Mouse (Mus musculus): Measurements from ENCODE around the gene Dxo. TPM values are rescaled to one million over a fixed set of nuclear protein-coding genes. Genes with fewer than 3 reads are reported as not detected.
A peak's percentile ranks its signal among the peaks of the same experiment; 100 is the strongest.
"Not testable (repeated sequence)": the region's sequence is repeated elsewhere in the genome, so short reads cannot be mapped to it uniquely, and the experiment has no call there.

The Dxo gene
- total RNA-seq (2014; fragmentation: Nextera tagmentation) (60.8 and 63.4 TPM in 2 replicates), total RNA-seq (2017) (24.4 and 28.1 TPM in 2 replicates)

GRCm38 (mm10) chr17:34836856-34837221 lies at the start of gene Dxo, which contains the start of gene Stk19:
Gene Dxo, plus strand, starts transcription at chr17:34837019.
Gene Stk19, minus strand, starts transcription at chr17:34836945.
- peak; percentile 96 for ATAC-seq (replicated peaks; ENCODE audit: low FRiP score, low TSS enrichment, poor library complexity, severe bottlenecking)

- ATAC-seq (replicated peaks; ENCODE audit: low FRiP score, low TSS enrichment, poor library complexity, severe bottlenecking), result no peak
Measured at GRCm38 (mm10) chr17:34795016-34795415, 41.8 kb upstream of the Dxo start.

DNA sequence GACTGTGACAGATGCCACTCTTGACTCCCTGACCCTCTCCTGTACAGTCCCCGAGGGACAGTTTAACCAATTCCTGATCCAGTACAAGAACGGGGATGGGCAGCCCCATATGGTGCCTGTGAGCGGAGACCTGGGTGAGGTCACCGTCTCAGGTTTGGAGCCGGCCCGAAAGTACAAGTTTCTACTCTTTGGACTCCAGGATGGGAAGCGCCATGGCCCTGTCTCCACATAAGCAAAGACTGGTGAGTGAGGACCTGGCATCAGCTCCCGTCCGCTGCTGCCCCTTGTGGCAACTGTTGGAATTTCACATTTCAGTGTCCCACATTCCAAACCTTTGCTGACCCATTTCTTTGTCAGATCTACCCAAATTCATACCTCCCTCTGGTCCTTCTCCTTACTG lies 41.2 kb upstream of the Dxo start:
- no peak for ATAC-seq (replicated peaks; ENCODE audit: low FRiP score, low TSS enrichment, poor library complexity, severe bottlenecking)

GRCm38 (mm10) chr17:34796311-34797140 lies 40.3 kb upstream of the Dxo start:
- ATAC-seq (replicated peaks; ENCODE audit: low FRiP score, low TSS enrichment, poor library complexity, severe bottlenecking), result no peak

DNA sequence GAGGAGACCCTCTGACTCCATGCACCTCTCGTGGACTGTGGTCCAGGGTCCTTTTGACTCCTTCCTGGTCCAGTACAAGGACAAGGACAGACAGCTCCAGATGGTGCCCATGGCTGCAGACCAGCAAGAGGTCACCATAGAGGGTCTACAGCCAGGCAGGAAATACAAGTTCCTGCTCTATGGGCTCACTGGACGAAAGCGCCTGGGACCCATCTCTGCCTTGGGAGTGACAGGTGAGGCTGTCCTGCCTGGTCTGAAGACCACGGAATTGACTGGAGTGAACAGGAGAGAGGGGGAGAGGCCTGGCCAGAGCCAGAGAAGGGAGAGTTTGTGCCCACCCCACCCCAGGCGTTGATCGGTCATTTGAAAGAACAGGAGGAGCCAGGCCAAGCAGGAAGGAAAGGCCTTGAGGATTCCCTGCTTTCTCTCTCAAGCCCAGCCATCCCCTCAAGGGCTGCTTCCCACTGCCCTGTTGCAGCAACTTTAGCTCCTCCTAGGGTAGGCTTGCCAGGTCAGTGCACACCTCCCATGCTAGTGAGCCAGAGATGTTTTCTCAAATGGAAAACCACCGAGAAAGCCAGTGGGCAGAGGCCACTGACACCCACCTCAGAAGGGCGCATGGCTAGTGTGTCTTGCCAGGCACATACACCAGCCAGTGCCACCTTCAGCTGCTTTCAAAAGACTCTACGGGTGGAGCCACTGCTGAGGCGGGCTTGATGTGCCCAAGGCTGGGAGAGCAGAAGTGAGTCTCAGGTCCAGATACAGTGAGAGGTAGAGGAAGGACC lies 39.4 kb upstream of the Dxo start:
- ATAC-seq (replicated peaks; ENCODE audit: low FRiP score, low TSS enrichment, poor library complexity, severe bottlenecking), result not testable (repeated sequence)

DNA sequence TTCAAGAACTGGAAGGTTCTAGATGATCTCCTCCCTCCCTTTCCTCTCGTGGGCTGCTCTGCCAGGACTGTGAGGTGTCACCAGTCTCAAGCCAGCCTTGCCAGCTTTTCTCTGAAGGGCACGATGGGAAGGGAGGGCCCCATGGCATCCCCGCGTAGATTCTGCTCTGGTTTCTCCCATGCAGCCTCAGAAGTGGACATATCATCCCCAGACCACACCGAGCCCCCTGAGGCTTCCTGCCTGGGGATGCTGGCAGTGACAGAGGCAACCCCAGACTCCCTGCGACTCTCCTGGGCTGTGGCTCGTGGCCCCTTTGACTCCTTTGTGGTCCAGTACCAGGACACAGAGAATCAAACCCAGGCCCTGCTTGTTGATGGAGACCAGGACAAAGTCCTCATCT lies 38.7 kb upstream of the Dxo start:
- not testable (repeated sequence) for ATAC-seq (replicated peaks; ENCODE audit: low FRiP score, low TSS enrichment, poor library complexity, severe bottlenecking)

GRCm38 (mm10) chr17:34798866-34799530 lies 37.8 kb upstream of the Dxo start:
- no peak for ATAC-seq (replicated peaks; ENCODE audit: low FRiP score, low TSS enrichment, poor library complexity, severe bottlenecking)

DNA sequence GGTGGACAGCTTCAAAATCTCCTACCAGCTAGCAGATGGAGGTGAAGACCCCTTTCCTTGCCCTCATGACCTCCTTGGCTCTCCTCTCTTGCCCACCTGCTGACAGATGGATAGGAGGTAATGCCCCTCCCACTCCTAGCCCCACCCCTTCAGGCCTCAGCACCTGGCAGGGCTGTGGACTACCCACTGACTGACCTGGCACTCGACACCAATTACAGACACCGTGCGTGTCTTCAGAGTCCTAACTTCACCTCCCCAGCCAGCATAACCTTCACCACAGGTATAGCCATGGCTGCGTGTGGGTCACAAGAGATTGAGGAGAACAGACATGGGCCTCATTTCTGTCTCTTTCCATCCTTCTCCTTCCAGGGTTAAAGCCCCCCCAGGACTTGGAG lies 37.3 kb upstream of the Dxo start:
- ATAC-seq (replicated peaks; ENCODE audit: low FRiP score, low TSS enrichment, poor library complexity, severe bottlenecking), result no peak

GRCm38 (mm10) chr17:34800781-34801305 lies 36.0 kb upstream of the Dxo start:
- ATAC-seq (replicated peaks; ENCODE audit: low FRiP score, low TSS enrichment, poor library complexity, severe bottlenecking), result not testable (repeated sequence)

DNA sequence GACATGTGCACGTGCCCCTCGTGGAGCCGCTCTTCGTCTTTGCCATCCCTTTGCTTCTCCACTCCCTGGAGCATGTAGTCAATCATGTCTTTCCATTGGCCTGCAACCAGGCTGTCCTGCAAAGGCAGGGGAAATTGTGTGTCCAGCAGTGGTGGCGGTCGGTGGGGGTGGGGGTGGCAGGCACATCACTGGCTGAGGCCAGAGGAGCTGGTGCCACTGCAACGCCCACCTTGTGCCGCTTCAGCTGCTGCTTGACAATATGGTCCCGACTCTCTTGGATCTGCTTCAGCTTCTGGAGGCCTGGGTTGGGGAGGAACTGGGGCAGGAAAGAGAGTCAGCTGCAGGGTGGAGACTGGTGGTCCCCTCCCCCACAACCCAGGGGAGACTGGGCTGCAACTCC lies 34.1 kb upstream of the Dxo start:
- not testable (repeated sequence) for ATAC-seq (replicated peaks; ENCODE audit: low FRiP score, low TSS enrichment, poor library complexity, severe bottlenecking)

DNA sequence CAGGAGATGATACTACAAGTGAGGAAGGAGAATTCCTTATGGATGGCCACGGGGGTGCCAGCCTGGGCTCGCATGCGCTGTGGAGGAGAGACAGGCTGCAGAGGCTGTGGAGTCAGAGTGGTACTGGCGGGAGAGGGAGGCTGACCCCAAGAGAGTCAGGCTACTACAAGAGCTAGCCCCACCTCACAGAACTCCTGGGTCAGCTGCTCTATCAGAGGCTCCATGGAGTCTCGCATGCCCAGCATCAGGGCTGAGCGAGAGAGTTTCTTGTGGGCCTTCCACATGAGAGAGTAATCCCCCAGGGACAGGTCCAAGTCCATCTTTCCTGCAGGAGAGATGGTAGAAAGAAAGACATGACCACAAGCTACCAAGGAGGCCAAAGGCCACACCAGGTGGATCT lies 33.5 kb upstream of the Dxo start:
- ATAC-seq (replicated peaks; ENCODE audit: low FRiP score, low TSS enrichment, poor library complexity, severe bottlenecking), result not testable (repeated sequence)

- ATAC-seq (replicated peaks; ENCODE audit: low FRiP score, low TSS enrichment, poor library complexity, severe bottlenecking), result not testable (repeated sequence)
Measured at GRCm38 (mm10) chr17:34804301-34804700, 32.5 kb upstream of the Dxo start, which contains the start of gene Cyp21a1. Gene Cyp21a1, minus strand, starts transcription at chr17:34804561.

DNA sequence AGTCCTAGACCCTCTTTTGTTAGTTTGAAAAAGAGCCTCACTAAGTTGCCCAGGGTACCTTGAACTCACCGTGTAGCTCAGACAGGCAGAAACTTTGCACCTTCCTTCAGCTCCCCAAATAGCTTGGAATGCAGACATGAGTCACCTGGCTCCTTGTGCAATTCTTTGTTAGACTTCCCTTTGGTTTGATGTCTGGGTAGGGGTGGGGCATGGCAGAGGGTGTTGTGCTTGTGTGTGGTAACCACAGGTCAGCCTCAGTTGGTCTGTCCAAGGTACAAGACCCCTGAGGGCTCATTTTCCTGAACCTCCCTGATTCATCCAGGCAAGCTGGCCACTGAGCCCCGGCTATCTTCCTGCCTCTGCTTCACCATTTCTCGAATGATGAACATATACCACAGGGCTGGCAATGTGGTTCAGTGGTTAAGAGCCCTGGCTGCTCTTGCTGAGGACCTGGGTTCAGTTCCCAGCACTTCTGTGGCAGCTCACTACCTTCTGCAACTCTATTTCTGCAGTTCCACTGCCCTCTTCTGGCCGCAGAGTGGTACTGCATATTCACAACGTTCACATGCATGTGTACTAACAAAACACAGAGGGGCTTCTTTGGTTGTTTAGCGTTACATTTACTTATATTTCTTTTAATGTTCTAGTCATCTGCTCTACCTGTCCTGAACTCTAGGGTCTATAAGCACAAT lies 31.8 kb upstream of the Dxo start:
- ATAC-seq (replicated peaks; ENCODE audit: low FRiP score, low TSS enrichment, poor library complexity, severe bottlenecking), result no peak

DNA sequence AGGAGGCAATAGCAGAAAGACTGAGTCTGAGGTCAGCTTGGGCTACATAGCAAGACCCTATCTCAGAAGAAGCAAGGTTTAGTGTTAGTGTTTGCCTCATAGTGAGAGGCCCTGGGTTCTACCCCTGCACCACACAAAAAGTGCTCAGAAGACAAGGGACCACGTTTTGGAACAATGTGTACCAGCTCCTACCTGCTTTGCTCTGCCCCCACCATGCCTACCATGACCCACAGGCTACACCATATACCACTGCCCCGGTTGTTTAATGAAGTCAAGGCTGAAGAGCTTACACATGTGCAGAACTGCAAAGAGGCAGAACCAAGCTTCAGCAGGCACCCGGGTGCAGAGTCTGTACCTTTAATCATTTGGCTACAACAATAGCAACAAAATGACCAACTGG lies 29.6 kb upstream of the Dxo start:
- no peak for ATAC-seq (replicated peaks; ENCODE audit: low FRiP score, low TSS enrichment, poor library complexity, severe bottlenecking)

DNA sequence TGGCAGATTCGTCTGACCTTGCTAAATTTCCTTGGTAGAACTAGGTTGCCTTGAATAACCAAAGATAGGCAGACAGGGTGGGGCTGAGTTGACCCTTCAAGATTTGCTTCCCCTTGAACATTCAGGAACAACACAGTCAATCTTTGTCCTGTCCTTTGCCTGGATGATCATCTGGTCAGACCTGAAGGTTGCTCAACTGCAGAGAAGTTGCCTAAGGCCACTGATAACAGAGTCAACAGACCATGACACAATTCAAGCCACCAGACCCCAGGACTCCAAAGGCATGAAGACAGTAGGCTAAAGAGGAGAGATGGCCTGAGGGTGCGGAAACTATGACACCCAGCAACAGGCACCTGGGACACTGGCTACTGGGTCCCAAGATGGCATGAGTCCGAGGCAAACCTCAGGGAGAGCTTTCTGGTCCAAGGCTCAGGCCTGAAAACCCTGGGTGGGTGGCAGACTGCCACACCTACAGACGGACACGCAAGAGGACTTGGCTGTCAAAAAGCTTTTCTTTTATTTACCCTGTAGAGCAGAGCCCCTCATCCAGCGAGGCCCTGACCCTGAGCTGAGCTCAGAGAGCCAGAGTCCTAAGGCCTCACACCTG lies 28.1 kb upstream of the Dxo start:
- ATAC-seq (replicated peaks; ENCODE audit: low FRiP score, low TSS enrichment, poor library complexity, severe bottlenecking), result no peak

- ATAC-seq (replicated peaks; ENCODE audit: low FRiP score, low TSS enrichment, poor library complexity, severe bottlenecking), result not testable (repeated sequence)
Measured at GRCm38 (mm10) chr17:34810411-34810810, 26.4 kb upstream of the Dxo start.

DNA sequence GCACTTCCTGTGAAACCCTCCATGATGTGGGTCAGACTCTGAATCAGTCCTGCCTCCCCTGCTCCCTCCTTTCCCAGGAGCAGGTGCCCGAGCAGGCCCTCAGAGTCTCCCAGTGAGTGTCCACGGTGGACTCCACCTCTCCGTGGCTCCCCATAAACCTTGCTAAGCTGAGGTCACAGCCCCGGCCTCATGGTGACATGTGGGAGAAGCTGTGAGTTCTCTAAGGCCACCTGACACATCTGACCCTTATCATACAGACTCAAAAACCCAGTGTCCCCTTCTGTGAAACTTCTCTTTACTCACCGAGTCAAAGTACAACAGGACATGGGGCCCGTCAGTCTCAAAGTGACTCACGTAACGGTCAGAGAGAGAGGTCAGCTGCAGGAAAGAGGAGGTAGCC lies 26.0 kb upstream of the Dxo start:
- ATAC-seq (replicated peaks; ENCODE audit: low FRiP score, low TSS enrichment, poor library complexity, severe bottlenecking), result not testable (repeated sequence)

GRCm38 (mm10) chr17:34811275-34811674 lies 25.5 kb upstream of the Dxo start:
- ATAC-seq (replicated peaks; ENCODE audit: low FRiP score, low TSS enrichment, poor library complexity, severe bottlenecking), result no peak

GRCm38 (mm10) chr17:34813747-34814146 lies 23.1 kb upstream of the Dxo start:
- not testable (repeated sequence) for ATAC-seq (replicated peaks; ENCODE audit: low FRiP score, low TSS enrichment, poor library complexity, severe bottlenecking)

Data from megakaryocyte-erythroid progenitor cell, adult 5-6 weeks (primary cell).